Mouse (Mus musculus) lung, adult 2 months (tissue): ENCODE data around the gene Wdr90.

Experiments used
- CTCF ChIP-seq: fragments of 200-500 bp; IDR thresholded peaks from 2 replicates; pipeline ENCODE4 v1.5.1; 2011; ENCODE audit warnings: mild to moderate bottlenecking, low read length, control low read depth; ENCODE audit not compliant: insufficient read depth
- POLR2A ChIP-seq: fragments of 200-500 bp; IDR thresholded peaks from 2 replicates; pipeline ENCODE4 v1.6.1; 2011; ENCODE audit warnings: low read depth, mild to moderate bottlenecking, control low read depth, low read length, borderline replicate concordance; ENCODE audit errors: extremely low read depth

DNA sequence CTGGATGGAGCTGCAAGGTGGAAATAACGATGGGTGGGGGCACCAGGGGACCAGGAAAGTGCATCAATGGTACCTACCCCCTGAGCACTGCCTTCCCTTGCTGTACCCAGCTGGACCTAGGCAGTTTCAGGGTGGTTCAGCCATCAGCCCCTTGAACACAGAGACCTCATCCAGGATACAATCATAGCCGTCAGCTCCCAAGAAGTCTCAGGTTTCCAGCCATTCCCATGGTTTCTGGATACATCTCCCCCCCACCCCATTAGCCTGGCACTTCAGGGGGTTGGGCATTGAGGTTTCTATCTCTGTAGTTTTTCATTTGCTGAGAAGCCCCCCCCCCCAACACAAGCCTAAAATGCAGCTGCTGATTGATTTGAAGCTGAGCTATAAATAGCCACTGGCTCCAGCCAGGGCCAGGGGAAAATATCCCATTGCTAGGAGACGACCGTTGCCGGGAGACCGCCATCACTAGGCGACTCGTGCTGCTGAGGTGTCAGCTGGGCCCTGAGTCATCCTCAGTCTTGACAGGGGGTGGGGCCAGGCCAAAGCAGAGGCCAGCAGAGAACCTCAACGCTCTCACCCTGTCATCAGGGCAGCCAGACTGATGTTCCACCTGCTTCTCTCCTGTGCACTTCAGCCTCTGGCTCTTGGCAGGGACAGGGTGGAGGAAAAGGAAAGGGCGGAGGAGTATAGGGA, 58.3 kb downstream of the Wdr90 start:
- no peak for TF ChIP-seq CTCF
- no peak for TF ChIP-seq POLR2A
